Mouse (Mus musculus): ENCODE results near the gene Mapt.

DNA sequence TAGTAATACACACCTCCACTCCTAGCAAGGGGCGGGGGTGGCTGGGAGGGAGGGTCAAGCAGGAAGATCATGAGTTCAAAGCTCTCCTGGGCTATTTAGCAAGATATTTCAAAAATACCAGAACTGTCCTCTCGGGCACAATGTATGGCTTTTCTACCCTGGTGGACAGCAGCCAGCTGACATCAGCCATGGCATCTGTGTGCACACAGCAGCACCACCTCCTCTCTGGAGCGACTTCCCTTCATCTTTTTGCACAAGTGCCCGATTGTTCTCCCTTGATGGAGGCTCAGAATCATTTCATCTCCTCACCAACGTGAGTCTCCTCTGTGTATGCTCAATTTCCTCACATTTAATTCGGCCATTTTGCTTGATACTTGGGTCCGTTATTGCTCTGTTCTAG lies 44.6 kb downstream of the Mapt start:
- TF ChIP-seq POLR2A (IDR thresholded peaks at IDR 0.05; ENCODE audit: borderline replicate concordance, insufficient read depth, low read length) (no peak), CTCF (IDR thresholded peaks at IDR 0.05; ENCODE audit: borderline replicate concordance, insufficient read depth, low read depth, low read length) (no peak)
